Mouse (Mus musculus) retina, postnatal 7 days (tissue): ENCODE measurements around the gene Ndufa10.
"Not testable (repeated sequence)": the region's sequence is repeated elsewhere in the genome, so short reads cannot be mapped to it uniquely, and the experiment has no call there.

Source experiments
- DNase-seq: peaks from one replicate; pipeline ENCODE4 v3.0.0-alpha.2; 2012; ENCODE audit warnings: low read depth, low spot score

Ndufa10 gene

DNA sequence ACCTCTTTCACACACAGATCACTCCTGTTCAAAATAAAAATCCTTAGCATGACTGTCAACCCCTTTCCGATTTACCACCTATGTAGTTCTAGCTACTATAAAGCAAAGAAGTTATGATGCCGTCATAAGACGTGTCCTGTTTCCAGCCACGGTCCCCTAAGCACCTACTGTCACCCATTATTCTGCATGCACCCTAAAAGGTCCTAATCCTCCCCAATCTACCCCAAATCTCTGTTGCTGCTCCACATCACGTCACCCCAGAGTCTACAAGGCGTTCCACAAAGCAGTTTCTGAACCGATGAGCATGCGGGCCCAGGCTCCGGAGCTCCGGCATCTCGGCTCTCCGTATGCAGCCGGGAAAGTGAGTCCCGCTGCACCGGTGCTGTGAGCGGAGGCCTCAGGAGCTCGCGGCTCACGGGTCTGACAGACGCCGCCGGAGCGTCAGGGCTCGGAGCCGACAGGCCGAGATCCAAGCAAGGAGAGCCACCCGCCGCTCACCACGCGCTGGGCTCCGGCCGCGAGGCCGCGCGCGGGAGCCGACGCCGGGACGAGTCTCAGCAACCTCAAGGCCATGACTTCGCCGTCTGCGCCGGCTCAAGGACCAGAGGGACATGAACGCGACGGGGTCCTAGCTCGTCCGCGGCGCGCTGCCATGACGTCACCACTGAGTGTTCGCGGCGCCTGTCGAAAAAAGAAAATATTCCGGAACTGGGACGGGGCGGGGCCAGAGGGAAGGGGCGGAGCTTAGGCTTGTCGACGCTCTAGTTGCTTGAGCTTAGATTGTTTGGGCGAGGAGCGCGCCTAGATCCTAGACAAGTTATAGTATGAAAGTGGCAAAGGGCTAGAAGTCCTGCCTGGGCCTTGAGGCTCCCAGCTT lies at the start of gene Ndufa10:
Gene Ndufa10, minus strand, starts transcription at position 696 of the 877 bp plus-strand sequence.
- DNase-seq, result peak; percentile 94

DNA sequence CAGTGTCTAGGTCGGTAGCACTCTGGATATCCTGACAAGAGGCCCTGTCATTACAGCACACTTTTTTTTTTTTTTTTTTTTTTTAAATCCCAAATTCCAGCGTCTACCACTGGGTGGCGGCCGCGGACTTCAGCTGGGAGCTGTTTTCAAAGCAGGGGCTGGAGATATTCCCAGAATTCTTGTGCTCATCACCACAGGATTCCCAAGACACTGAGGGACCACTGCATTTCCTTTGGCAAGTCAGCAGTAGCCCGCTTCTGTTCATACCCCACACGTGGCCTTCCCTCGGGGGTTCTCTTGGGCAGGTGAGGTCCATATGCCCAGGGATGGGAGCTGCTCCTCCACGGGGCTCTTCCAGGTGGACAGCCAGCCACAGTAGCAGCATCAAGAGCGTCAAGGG lies 47.7 kb upstream of the Ndufa10 start:
- DNase-seq, result peak; percentile 54

DNA sequence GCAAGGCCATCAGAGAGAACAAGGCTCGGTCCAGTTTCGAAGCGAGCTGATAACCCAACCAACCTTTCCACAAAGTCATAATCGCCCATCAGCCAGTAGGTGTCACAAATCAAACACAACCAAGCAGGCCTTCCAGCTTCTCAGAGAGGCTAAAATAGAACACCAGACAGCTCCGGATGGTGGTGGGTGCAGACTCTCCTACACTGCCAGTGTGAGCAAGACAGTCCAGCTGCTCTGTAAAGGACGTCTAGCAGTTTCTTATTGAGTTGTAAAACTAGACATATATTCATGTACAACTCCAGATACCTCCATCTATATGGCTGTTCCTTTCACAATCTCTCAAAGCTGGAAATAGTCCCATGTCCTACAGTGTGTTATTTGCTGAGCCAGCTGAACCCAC lies 45.4 kb upstream of the Ndufa10 start:
- DNase-seq, result no peak

DNA sequence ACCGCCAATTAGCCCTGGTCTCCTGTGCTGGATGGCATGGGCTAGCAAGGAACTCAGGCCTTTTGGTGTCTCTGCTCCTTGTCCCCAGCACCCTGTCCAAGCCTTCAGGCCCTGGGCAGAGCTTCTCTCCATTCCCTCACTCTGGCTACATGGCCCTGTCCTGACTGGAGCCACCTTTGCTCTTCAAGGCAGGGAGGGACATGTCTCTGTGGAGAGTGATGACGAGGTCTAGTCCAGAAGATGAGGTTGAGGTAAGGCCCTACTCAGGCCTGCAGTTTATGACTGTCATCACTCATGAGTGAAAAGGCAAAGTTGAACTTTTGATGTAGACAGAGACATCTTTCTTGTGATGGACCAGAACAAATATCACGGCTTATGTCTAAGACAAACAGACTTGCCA lies 44.9 kb upstream of the Ndufa10 start, which contains the start of gene Olfr1414:
Gene Olfr1414, minus strand, starts transcription at position 101 of the 400 bp plus-strand sequence.
- no peak for DNase-seq

DNA sequence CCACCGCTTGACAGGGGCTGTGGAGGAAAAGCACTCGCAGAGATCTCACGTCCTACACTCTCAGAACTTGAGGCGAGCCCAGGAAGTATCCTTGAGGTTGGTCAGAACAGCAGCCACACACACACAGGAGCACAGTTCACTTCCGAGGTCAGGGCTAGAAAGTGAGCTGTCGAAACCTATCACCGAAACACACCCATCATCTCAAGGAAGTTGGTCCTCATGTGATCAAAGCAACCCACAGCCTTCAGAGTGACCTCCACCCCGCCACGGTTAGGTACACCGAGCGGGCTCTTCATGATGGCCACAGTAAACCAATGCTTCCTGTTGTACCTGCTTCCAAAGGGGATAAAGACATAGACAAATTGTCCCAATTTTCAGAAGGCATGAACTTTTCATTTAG lies 41.7 kb upstream of the Ndufa10 start:
- no peak for DNase-seq

DNA sequence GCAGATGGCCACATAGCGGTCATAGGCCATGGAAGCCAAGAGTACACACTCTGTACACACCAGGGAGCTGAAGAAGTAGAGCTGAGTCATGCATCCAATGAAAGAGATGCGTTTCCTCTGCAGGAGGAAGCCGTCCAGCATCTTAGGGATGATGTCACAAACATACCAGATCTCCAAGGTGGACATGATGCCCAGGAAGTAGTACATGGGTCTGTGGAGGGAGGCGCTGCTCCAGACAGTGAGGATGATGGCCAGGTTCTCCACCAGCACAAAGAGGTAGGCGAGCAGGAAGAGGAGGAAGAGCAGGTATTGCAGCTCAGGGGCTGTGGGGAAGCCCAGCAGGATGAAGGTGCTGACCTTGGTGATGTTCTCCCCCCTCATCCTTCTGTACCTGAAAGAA lies 38.0 kb upstream of the Ndufa10 start:
- DNase-seq, result not testable (repeated sequence)

DNA sequence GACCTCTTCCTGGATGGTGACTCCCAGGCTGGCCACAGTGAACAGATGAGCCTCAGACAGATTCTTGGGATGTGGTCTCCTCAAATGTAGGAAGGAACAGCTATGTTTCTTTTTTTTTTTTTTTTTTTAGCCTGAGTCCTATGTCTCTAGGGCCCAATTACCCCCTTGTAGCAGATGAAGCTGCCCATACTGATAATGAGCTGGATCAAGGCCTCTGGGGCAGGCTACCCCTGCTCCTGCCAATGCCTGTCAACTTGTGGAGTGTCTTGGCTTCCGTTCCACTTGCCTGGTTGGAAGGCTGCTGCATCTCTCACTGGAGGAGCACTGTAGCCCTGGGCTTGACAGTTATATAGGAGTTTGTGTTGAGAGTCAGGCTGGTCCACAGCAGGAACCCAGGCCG lies 22.3 kb upstream of the Ndufa10 start, which contains the start of gene Olfr1415:
Gene Olfr1415, minus strand, starts transcription at position 101 of the 400 bp plus-strand sequence.
- DNase-seq, result no peak

DNA sequence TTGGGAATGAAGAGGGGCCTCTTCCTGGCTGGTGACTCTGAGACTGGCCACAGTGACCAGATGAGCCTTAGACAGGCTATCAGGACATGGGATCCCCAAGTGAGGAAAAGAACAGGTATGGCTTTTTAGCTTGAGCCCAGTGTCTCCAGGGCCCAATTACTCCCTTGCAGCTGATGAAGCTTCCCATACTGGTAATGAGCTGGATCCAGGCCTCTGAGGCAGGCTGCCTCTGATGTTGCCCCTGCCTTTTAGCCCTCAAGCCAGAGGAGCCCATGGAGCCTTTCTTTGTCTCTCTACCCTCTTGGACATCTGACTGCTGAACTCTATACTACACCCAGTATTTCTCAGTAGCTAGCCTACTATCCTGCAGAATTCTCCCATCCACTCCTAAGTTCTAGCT lies 11.4 kb upstream of the Ndufa10 start, which contains the start of gene Olfr1416:
Gene Olfr1416, minus strand, starts transcription at position 101 of the 400 bp plus-strand sequence.
- DNase-seq, result no peak

DNA sequence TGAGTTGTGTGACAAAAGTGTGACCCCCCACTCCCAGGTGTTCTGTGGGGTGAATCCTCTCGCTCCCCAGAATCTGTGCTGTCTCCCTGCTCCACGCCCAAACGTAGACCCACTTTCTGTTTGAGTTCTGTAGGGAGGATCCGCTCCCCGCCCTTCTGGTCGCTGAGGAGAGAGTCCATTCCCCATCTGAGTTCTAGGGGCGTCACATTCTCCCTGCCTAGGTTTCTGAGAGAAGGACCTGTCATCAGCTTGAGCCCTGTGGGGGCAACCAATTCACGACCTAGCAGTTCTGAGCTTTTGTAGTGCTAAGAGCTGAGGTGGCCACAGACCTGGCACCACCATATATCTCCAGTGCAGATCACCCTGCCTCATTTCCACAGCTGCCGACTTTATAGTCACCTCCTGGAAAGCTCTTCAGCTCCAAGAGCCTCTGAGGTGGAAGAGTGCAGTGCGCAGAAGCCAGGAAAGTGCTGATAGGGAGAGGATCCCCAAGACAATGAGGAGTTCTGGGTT lies 462 bp upstream of the Ndufa10 start:
- DNase-seq, result no peak

DNA sequence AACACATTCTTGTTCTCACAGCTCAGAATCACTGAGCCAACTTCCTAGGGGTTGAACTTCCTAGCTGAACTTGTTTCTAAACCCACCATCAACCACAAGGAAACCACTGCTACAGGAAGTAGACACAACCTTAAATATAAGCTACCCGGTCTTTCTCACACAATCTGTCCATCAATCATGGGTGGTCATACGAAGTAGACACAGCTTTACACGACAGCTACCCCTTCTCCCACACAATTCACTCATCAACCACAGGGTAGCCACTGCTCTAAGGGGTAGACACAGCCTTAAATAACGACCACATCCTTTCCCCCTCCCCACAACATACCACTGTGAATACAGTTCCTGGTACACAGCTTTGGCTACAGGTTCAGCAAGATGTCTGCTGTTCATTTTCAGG lies 4.8 kb downstream of the Ndufa10 start:
- no peak for DNase-seq

DNA sequence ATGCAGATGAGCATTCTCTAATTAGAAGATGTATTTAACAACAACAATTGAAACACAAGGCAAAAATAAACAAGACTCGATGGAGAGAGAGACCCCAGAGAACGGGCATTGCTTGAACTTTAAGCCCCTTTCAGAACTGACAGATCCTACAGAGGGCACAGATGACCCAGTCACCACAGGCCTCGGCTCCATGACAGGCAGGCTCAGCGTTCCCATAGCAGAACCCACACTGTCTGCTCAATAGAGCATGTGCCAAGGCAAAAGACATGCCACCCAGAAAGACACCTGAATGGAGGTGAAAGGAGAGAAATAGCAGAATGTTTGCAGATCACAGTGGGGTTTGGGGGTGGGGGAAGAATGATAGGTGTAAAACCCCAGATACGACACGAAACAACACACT lies 15.2 kb downstream of the Ndufa10 start:
- no peak for DNase-seq

DNA sequence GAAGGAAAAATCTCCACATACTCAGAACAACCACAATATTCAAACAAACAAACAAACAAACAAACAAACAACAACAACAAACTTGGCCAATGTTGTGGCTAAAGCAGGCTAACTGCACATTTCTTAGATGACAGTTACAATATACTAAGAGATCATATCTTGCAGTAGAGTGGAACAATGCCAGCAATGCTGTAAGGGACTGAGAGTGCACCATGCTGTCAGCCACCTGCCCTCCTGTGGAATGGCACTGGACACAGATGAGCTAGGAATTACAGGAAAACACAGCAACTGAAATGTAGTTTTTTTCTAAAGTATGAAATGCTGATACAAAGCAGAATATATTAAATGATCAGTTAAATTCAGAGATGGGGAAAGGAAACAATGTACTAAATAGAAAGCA lies 15.9 kb downstream of the Ndufa10 start:
- DNase-seq, result no peak

DNA sequence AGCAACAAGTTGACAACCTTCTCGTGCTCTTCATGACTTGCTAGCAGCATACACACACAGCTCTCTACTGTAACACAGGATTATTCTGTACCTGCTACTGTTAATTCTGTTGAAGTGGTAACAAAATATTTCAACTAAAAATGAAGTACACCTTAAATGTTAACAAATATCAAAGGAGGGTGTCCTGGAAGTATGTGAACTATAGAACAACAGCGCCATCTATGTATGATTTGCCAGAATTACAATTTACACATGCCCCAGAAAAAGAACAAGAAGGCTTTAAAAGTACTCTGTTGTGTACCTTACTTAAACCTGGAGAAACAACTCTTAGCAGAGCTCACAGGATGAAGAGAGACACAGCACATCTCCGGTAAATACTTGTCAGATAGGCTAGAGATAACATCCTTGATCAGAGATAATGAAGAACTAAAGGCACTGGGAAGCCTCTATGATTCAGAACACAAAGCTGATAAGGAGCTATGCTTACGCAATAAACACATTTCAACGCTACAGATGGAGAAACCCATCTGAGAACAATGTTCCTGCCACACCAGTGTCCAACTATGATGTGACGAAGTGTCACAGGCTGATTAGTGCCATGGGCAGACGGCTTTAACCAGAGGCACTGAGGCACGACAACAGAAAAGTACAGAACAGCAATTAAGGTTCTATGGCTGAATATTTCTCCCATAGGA lies 19.8 kb downstream of the Ndufa10 start:
- DNase-seq, result no peak

DNA sequence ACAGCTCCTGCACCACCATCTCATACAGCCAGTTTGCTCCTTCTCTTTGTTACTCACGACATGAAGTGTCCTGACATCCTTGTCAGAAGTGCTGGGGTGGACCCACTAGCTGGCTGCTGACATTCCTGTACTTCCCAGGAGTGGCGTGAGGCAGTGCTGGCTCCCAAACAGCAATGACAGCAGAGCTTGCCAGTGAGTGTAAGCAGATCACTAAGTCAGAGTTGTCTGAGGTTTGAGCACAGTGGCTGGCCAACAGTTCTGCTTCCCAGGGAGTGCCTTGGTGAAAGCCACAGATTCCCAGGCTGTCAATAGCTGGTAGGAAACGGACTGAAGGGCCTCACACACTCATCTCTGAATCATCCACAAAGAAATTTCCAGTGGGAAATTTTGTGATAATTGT lies 25.4 kb downstream of the Ndufa10 start:
- no peak for DNase-seq

DNA sequence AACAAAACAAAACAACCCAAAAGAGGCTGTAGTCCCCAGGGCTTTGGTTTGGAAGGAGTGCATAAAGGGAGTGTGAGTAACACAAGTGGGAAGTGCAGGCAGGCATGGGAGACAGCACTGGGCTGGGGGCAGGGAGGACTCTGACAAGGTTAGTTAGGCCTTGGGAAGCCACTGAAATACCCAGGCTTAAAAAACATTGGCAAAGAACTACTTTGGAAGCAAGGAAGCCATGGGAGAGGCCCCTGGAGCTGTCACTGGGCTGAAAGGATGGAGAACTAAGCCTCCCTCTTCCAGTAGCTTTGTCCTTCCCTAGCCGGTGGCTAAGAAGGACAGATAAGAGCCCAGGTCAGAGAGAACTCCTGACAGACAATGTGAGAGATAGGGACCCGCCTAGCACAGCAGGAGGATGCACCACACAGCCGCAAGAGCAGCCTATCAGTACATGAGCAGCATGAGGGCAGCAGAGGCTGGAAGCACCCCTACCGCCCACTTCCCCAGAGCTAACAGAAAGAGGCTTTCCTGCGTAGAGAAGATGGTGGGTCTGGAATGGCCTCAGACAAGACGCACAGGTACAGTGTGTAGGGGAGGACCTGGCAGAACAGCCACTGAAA lies 32.1 kb downstream of the Ndufa10 start:
- DNase-seq, result no peak

DNA sequence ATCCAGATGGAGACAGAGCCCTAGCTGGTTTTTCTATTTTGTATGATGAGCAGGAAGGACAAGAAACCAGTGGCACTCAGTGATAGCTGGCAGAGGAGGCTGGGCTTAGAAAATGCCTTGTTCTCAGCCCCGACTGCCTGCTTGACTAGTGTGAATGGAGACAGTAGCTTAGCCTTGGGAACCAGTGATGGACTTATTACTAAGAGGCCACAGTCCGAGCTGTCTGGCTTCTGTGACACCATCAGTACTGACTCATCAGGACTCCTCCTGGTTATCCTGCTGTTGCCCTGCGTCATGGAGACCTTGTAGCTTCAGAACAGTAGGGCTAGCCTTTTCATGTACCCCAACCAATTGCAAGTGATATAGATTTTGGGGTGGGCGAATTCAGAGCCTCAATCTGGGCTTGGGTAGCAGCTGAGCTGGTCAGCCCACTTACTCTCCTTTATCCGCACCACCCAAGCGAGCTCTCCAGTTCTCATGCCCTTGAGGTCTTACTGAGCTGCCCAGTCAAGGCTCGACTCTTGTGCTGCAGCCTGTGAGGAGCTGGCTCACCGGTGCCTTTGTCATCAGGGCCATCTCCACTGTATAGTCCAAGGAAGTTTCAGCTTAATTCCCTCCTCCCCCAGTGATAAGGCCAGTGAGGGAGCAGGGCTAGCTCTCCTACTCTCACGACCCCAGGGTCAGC lies 33.5 kb downstream of the Ndufa10 start:
- DNase-seq, result no peak

DNA sequence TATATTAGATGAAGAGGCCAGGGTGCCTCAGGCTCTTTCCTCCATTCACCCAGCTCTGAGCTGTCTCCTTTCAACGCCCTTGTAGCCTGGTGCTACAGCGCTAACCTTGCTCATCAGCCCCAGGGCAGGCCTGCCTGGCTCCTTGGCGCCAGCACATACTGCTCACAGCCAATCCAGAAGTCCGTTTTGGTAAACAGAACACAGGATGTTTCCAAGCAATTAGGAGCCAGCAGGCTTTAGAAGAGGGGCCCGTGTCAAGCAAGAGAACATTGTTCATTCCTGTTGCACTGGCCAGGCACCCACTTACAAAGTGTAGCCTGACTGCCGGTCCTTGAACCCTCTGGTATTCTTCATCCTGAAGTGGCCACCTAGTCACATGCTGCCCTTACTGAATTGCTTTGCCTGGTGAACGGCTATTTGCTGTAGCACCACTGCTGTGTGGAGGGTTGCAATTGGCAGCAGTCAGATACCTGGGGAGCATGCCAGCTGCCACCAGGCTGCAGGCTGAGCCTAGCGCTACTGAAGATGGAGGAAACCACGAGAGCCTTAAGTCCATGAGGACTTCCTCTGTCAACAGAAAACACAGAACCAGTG lies 35.9 kb downstream of the Ndufa10 start:
- DNase-seq, result no peak

DNA sequence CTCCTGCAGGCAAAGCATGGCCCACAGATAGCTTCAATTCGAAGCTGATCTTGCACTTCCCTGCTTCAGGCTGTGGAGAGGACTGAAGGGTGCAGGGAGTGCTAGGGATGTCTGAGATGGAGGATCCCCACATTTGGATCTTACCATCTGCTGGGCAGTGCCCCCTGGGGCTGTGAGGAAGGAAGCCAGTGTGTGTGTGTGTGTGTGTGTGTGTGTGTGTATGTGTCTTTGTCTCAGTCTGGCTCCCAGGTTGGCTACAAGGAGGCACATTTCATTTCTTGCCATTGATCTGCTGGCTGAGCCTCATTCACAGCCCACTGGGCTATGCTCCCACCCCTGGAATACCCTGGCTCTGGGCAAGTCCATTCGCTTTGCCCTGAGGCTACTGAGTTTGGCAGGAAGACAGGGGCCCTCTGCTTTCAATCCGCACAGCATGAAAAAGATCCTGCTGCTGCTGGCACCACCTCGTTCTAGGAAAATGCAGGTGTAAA lies 36.8 kb downstream of the Ndufa10 start:
- DNase-seq, result no peak

DNA sequence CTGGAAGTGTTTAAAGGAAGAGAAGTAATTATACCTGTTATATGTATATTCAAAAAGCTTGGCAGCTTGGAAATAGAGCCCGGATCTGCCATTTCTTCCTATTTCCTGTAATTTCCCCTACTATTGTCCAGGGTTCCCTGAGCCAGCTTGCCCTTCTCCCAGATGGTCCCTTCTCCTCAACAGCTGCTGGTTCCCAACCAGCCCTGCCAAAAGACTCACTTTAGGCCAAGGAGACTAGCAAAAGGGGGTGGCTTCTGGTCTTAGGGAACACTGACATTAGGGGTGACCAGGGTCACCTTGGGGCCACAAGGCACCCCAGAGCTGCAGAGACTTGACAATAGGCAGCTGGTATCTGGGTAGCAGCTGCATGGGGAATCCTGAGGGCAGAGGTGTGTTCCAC lies 38.7 kb downstream of the Ndufa10 start:
- DNase-seq, result no peak

DNA sequence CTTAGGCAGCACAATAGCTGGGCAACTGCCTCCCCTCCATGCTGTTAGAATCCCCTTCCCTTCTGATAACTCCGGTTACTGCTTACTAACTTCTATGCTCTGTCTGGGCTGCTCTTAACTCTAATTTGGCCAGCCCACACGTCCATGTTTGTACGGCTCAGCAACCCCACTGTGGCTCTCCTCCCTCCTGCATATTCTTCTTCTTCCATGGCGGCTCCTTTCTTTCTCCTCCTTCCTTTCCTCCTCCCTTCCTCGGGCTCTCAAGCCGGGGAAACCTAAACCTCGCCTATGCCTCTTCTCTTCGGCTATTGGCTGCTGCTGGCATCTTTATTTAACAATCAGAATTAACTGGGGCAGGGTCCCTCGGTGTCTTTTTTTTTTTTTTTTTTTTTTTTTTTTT lies 40.9 kb downstream of the Ndufa10 start:
- DNase-seq, result no peak

DNA sequence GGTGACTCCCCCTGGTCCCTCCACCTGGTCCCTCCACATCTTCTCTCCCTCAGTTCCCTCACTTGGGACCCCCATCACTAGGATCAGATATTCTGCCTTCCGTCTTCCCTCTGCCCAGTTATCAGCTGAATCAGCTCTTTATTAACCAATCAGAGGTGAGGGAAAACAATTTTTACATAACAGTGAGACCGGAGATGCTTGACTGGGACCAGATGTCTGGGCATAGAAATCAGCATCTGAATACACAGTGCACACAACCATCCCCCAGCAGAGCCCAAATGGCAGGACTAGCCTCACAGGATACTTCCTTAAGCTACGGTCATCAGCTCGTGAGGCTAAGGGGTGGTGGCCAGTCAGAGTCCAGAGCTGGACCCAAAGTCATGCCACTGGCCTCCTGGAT lies 41.6 kb downstream of the Ndufa10 start:
- no peak for DNase-seq
